Mouse (Mus musculus) frontal cortex, postnatal 36 days (tissue): ENCODE results near the gene Opalin.
A peak's percentile ranks its signal among the peaks of the same experiment; 100 is the strongest.

Source experiments
- DNase-seq, 2 experiments: peaks; one replicate each; pipeline ENCODE4 v3.0.0; 2022; ENCODE audit warnings: low spot score in 2 of 2

Gene Opalin

GRCm38 (mm10) chr19:41076906-41077305 is at the start of gene Opalin:
TSS of gene Opalin (minus strand) at chr19:41077113.
- DNase-seq, result no peak

DNA sequence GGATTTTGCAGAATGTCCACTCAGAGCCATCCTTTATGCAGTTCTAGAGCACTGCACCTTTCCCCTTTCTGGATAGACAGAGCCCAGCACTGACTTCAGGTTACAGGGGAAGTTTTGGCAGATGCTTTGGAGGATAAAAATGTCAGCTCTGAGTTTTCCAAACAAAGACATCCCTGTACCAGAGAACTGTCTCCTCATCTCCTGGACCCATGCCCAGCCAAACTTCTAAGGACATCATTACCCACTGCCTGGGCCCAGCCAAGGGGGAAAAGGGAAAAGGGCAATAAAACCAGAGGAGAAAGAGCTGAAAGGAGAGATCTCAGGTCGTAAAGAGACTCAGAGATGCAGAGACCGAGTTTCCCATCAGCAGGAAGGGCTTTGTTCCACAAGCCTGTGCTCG is 46.1 kb upstream of the Opalin start:
- DNase-seq, result no peak

GRCm38 (mm10) chr19:41119924-41120323 is 43.0 kb upstream of the Opalin start:
- DNase-seq, result peak; percentile 78 to 84

GRCm38 (mm10) chr19:41118346-41118745 is 41.4 kb upstream of the Opalin start:
- DNase-seq, result no peak

- DNase-seq, result no peak
These were observed 40.4 kb upstream of the Opalin start for GRCm38 (mm10) chr19:41117334-41117733.

DNA sequence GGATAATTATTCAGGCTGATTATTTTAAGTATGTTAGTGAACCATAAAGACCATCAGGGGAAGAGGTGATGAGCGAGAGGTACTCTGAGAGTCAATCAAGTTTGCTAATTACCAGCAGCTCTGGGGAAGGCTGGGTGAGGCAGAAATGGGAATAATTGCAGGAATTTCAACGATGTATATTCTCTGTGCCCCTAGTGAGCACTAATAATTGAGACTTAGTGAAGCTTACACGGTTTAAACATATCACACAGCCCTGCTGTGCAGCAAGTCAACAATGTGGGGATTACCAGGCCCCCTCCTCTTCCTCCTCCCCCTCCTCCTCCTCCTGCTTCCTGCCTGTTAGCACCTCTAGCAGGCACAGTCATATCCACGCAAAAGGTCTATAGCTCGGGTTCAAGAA is 37.7 kb upstream of the Opalin start:
- no peak for DNase-seq

DNA sequence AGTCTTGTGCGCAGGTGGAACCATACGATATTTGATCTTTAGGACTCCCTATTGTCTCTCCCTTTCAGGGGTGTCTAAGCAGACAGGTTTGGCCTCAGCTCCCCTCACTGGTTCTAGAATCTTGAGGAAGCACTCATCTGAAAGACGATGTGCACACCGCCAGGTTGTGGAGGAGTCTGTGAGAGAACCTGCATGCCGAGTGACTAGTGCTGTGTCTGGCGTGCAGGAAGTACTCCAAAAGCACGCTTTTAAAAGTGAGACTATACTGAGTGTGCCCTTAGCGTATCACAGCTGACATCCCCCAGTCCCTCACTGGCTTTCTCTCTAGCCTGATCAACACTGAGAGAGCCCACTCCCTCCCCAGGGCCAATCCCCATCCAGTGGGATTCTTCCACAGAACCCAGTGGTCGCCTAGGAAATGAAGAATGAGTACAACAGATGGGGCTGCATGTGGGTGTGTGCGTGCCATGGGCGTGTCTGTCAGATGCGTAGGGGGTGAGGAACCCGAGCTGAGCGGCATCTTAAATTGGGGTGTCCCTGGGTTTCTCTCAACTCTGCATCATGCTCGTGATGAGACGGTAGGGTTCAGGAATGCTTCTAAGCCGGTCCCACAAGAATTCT is 37.1 kb upstream of the Opalin start:
- DNase-seq, result peak; percentile 54 to 58

- no peak for DNase-seq
These were observed 35.7 kb upstream of the Opalin start for GRCm38 (mm10) chr19:41112609-41113008.

- DNase-seq, result no peak
These were observed 33.1 kb upstream of the Opalin start for GRCm38 (mm10) chr19:41109991-41110390.

GRCm38 (mm10) chr19:41109496-41109895 is 32.6 kb upstream of the Opalin start:
- DNase-seq, result no peak

DNA sequence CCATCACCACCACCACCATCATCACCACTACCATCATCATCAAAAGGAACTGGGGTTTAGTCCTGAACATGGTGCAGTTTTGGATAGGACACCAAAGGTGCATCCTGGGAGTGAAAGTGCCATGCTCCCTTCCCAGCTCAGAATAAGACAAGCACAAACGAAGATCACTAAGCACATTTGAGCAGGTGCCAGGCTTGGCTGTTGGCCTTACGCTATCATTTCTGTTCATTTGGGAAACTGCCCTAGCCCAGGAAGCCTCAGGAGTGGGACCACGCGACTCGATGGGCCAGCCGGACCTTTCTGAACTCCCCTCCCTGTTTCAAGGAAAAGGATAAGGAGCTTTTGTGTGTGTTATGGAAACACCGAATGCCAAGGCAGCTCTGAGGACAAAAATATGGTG is 31.8 kb upstream of the Opalin start:
- DNase-seq, result no peak

- no peak for DNase-seq
These were observed 30.6 kb upstream of the Opalin start for GRCm38 (mm10) chr19:41107530-41107929.

- DNase-seq, result peak in 1 of 2 experiments; percentile 49
These were observed 28.0 kb upstream of the Opalin start for GRCm38 (mm10) chr19:41104922-41105321.

- peak; percentile 63 to 77 for DNase-seq
These were observed 24.5 kb upstream of the Opalin start for GRCm38 (mm10) chr19:41101390-41101789.

DNA sequence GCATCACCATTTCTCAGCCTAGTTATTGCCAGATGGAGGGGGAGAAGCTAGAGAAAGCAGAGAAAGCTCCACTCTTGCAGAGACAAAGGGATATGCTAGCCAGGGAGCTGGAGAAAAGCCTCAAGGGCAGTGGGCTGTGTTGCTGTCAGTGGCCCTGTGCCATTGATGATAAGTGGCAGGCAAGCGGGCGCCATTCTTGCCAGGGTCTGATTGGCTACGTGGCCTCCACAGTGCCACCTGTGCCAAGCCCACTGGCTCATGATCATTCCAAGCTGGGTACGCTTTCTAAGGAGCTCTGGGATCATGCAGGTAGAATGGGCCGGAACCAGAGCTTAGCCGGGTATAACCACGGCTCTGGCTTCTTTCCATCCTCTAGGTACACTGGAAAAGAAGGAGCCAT is 23.9 kb upstream of the Opalin start:
- DNase-seq, result no peak

GRCm38 (mm10) chr19:41097038-41097437 is 20.1 kb upstream of the Opalin start:
- DNase-seq, result no peak

- no peak for DNase-seq
These were observed 15.0 kb upstream of the Opalin start for GRCm38 (mm10) chr19:41091901-41092300.

DNA sequence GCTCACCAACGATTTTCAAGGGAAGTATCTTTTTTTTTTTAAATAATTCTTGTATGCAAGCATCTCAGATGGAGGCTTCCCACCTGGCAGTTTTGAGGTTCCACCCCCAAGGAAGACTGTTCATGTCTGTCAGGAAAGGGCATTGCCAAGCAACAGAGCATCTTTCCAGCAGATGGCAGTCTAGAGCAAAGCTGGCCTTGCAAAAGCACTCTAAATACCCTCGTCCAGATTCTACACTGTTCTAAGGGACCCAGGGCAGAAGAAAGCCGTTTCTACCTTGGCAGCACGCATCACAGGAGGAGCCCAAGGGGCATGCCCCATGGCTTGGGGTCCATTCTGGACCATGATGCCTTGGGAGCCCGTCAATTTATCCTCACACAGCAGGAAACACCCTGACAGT is 12.9 kb upstream of the Opalin start:
- peak; percentile 56 to 78 for DNase-seq

DNA sequence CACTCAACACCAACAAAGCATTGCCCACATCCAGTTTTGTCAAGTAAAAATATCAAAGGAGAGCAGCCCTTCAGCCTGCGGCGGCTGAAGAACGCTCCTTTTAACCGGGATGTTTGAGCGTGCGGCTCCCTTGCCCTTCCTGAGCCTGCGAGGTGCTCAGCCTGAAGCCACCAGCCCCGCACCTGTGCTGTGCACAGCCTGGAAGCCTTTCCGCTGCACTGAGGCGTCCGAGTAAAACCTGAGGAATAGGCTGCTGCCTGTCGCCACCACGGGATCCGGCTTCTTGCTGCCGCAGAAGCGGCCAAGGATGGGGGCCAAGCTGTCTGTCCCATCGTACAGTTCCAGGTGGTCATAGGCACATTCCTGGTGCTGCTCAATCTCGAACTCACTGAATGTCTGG is 11.6 kb upstream of the Opalin start:
- DNase-seq, result no peak

DNA sequence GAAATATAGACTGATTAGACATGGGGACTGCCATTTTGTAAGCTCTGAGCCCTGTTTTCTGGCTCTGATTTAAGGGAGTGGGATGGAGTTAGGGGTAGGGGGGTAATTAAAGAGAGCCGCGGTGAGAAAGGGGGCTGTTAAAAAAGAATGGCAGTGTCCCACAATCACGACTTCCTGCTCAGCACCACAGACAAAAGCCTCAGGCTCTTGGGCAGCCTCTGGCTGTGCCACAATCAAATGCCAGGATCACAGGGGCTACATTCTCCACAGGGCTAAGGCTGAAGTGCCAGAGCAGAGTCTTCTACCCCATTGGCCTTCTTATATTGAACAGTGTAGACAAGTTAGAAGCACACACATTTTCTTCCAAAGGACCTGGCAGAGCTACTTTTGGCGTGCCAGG is 11.0 kb upstream of the Opalin start:
- DNase-seq, result no peak

DNA sequence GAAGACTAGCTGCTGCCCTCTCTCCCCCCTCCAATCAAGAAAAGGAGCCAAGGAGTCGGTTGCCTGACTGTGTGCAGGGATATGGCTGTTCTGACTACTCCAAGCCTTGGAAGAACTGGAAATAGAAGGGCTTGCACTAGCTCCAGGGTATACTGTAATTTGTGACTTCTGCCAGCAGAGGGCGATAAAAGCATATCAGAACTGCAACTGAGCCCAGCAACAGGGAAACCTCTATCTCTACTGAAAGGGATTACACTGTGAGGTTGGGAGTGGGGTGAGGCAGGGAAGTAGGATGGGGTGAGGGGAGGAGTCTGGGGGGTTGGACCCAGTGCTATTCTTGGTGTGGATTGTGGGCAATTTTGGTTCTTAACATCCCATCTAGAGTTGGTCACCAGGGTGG is 9.8 kb upstream of the Opalin start:
- peak; percentile 78 to 92 for DNase-seq

DNA sequence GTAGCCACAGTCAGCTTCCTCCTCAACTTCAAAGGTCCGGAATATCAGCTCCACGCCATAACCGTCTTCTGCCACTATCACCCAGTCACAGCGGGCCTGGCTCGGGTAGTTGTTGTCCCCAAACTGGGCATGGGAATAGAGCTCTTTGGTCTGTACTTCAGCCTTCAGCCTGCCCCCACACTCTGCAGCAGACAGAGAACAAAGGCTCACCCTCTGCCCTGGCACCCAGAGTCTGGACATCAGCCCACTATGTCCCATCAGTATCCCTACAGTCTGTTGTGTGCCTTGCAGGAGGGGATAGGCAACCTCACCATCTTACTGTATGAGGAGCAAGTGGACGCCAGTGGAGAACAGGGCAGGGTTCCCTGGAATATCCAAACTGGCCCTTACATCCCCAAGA is 9.4 kb upstream of the Opalin start:
- DNase-seq, result no peak

GRCm38 (mm10) chr19:41083646-41084045 is 6.7 kb upstream of the Opalin start:
- DNase-seq, result no peak

DNA sequence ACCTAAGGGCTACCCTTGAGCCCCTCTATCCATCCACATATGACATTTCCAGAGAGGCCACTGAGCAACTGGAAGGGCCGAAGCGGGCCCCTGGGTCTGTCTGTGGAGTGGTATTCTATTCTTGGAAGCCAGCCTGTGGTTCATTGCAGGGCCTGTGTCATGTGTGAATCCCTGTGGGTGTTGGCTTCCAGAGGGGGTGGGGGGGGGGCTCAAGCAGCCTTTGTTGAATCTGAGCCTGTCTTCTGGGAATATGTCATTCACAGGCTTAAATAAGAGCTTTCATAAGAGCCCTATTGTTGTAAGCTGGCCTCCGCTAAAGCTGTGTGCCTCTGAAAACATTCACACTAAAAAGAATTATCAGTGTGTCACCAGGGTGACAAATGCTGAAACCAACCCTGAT is 4.7 kb upstream of the Opalin start:
- no peak for DNase-seq
